Mouse (Mus musculus) urinary bladder, postnatal 4 days (tissue): Measurements from ENCODE around the gene Krt27.

ENCODE experiments used
- DNase-seq, 2 experiments: peaks; one replicate each; pipeline ENCODE4 v3.0.0; 2021 to 2022; ENCODE audit warnings: low spot score in 2 of 2

Krt27 gene

DNA sequence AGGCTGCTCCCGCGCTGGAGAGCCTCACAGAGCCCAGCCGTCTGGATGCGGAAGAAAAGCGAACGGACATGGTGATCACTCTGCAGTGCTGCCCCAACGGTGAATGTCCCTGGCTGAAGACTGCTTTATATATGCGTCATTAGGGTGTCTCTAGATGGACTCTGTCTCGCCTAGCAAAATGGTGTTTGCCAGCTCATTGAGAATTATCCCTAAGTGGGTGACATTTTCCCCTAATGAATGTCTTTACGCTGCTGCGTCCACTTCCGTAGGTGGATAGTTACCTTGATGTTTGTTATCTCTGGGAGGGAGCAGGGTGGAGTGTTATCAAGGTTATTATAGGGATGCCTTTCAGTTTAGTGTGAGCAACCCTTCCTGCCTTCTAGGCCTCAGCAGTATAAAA, at the start of gene Krt27:
TSS of gene Krt27 (minus strand) at position 101 of the 400 bp plus-strand sequence.
- DNase-seq = no peak

DNA sequence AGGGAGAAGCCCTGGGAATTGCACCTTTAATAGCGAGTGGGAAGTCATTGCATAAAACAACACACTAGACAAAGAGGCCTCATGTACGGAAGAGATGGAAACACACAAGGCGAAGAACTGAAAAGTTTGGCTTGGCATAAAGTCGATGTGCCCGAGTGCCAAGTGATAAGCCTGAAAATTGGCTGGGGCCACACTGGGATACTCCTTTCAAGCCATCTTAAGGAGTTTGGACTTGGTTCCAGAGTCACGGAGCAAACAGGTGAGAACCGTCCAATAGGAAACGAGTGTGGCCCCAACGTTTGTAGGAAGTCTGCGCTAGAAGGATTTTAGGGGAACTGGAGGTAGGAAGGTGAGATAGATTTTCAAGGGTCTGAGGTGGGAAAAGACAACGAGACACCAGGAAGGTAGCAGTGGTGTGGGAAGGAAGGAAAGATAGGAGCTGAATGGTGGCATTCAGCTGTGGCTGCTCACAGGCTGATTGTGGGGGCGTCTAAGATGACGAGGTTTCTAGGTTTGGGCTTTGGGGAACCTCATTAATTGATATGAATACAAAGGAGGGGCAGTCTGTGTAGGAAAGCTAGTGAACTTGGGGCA, 49.1 kb upstream of the Krt27 start:
- no peak for DNase-seq

DNA sequence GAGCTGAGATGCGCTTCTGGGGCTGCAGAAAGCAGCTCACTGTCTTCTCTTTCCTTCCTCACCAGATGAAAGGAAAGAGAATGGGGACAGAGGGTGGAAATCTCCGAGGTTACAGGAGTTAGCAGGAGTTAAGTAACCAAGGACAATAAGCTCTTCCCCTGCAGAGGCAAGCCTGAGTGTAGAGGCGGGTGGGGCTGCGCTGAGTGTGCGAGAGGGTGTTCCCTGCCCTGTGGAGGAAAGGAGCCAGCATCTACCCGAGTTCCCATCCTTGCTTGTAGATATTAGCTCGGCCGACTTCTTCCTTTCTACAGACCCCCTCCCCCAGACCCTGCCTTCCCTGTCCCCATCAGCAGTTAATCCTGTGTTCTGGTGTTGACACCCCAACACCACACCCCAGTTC, 47.9 kb upstream of the Krt27 start:
- no peak for DNase-seq

DNA sequence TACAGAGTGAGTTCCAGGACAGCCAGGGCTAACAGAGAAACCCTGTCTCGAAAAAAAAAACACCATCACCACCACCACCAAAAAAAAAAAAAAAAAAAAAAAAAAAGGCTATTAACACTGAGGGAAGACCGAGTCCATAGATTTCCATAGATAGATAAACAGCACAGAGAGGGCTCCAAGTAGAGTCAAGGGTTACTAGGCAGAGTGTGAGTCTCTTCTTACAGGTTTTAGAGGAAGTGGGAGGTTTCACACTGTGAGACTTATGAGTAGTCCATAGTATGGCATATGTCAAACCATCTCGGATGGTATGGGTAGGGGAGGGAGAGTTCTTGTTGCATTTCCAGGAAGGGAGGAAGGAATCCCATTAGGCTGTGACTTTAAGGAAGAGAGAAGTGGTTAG, 47.2 kb upstream of the Krt27 start:
- DNase-seq = no peak

DNA sequence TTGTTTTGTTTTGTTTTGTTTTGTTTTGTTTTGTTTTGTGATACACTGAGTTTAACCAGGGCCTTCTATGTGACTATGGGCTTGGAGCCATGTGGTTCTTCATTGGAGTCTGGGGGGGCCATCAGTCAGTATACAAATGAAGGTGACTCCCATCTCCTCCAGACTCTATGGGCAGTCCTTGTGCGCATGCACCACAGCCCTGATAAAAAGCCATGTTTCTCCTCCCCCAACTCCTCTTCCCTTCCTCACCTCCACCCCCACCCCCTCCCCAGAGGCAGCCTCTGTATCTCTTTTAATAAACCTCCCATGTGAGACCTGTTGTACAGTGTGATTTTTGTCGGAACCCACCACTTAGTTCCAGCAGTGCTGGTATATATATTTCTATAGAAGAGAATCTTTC, 45.8 kb upstream of the Krt27 start:
- DNase-seq = no peak

DNA sequence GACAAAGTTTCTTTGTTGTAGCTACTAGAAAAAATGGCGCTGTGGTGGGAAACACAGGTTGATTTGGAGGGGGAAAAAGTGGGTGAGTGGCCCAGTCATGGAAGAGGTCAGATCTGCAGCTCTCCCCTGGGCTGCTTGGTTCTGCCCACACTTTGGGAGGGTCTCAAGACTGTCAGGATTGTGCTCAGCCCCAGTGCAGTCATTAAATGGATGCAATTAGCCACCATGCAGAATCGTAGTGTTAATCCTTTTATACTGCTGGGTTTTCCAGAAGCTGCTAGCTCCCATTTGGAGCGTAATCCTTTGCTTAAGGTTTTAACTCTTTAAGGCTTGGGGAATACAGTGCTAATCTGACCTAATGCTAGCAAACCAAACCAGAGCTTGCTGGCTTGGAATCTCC, 45.1 kb upstream of the Krt27 start:
- DNase-seq = no peak

DNA sequence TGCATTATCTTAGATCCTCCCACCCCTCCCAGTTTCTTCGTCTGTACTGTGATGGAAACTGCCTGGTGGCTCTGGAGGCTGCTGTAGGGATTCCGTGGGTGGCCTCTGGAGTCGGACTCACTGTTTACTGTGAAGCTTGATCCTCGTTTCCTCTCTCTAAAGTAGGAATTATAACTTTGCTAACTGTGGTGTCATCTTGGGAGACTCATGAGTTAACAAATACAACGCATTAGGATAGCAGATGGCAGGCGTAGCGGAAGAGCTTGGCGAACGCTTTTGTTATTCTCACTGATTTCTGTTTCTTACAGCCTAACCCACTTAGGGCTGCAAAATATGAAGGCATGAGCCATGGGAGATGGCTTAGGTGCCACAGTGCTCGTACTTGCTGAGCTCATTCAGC, 41.6 kb upstream of the Krt27 start:
- no peak for DNase-seq

DNA sequence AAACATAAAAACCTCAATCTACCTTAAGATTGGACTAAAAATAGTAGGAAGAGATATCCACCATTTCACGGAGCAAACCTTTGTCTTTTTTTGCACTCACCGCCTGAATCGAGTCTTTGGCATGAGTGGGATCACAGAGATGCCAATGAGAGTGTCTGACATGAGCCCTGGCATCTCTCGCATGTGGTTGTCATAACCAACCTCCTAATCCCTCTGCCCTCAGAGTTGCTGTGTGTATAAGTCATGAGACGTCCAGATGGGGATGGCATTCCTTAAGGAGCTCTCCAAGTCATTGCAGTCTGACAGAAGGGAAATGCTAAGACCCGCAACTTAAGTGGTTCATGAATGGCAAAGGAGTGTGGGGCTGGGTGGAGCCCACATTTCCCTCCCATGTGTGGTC, 40.5 kb upstream of the Krt27 start:
- DNase-seq = no peak

DNA sequence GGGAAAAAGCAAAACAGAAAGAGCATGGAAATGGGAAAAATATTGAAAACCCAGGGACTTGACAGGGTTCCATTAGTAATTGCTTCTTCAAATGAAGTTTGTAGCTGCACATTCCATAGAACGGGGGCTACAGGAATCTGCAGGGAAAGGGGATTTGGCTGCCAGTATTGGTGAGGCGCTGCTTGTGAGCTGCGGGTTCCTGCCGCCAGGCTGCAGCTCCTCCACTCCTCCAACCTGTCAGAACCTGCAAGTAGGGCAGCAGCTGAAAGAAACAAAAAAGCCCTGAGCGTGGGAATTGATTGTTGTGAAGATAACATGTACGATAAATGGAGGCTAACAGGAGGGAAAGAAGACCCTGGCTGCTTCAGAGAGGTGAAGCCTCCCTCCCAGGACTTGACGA, 40.0 kb upstream of the Krt27 start:
- DNase-seq = no peak

DNA sequence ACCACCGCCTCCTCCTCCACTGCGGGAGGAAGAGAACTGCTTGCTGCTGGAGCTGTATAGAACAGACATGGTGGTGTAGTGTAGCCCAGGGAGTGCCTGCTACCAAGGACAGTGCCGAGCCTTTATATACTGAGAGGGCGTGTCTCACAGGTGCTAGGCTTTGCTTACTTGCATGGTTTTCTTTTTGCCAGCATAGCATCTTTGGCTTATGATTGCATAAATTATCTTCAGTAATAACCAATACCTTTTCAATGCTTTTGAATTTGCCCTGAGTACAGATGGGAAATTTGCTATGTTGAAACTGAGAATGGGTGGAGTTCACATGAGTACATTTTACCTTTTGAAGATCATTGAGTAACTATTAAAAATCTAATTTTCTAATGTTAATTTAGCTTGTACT, 38.4 kb upstream of the Krt27 start, which contains the start of gene Krt10:
TSS of gene Krt10 (minus strand) at position 101 of the 400 bp plus-strand sequence.
- DNase-seq = no peak

DNA sequence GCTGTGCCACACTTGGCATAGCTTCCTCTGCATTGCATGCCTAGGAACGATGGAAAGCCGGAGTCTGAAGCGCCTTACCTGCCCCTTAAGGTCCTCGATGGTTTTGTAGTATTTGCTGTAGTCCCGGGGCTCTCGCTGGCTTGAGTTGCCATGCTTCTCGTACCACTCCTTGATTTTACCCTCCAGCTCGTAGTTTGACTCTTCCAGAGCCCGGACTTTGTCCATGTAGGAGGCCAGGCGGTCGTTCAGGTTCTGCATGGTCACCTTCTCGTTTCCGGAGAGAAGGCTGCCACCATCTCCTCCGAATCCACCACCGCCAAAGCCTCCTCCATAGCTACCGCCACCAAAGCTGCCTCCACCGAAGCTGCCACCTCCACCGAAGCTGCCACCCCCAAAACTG, 37.8 kb upstream of the Krt27 start:
- DNase-seq = no peak

DNA sequence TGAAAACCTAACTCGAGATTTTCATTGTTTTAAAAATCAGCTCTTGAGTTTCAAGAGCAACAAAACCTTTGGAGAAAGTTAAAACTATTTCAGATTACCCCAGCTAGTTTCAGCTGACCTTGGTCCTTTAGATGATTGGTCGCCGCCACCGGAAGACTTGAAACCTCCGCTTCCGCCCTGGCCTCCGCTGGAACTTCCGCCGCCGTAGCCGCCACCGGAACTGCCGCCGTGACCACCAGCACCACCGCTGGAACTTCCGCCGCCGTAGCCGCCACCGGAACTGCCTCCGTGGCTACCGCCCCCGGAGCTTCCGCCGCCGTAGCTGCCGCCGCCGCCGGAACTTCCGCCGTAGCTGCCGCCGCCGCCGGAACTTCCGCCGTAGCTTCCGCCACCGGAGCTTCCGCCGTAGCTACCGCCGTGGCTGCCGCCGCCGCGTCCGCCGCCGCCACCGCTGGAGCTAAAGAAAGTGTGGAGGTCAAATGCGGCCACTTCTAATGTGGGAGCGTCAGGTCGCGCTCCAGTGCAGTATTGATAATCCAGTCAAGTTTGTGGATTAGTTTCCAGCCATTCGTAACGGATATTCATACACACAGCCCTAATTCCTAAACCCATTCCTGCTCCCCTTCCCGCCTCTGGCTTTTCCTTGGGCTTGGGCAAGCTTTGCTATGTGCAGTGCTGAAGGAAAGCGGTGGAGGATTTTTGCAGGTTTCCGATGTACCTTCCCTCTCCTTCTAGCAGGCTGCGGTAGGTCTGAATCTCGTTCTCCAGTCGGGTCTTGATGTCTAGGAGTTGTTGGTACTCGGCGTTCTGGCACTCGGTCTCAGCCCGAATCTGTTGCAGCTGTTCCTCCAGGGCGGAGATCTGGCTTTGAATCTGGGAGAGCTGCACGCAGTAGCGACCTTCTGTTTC, 35.2 kb upstream of the Krt27 start:
- DNase-seq = peak; percentile 86 to 87

DNA sequence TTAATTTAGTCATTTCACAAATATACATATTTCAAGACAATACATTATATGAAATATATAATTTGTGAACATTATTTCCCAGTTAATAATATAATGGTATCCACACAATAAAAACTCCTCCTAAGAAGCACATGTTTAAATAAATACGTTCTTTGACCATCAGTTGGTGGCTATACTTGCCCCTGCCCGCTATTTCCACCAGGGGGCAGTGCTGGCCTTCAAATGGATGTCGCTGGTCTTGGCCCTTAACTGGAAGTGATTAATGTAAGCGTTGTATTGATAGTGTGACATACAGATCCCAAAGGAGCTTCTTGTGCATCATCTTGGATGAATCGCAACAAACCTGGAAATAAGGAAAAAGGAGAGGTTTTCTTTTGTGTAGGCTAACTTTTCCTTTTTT, 28.7 kb upstream of the Krt27 start:
- DNase-seq = peak; percentile 54 to 80

DNA sequence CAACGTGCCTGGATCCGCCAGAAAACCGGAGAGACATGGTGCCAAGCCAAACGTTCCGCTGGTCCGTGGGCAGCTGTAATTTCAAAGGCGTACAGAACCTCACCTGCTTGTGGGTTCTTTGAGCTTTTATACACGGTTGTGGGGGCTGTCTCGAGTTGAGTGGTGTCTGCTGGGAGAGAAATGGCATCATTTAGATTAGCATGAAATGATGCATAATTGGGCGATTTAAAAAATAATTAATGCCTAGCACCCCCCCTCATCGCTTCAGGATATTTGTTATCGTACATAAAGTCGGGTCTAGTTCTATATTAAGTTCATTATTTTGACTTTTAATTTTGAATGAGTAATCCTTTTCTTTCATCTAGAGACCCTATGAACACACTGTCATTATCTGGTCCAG, 23.9 kb upstream of the Krt27 start, which contains the start of gene Krt28:
TSS of gene Krt28 (minus strand) at position 101 of the 400 bp plus-strand sequence.
- no peak for DNase-seq

DNA sequence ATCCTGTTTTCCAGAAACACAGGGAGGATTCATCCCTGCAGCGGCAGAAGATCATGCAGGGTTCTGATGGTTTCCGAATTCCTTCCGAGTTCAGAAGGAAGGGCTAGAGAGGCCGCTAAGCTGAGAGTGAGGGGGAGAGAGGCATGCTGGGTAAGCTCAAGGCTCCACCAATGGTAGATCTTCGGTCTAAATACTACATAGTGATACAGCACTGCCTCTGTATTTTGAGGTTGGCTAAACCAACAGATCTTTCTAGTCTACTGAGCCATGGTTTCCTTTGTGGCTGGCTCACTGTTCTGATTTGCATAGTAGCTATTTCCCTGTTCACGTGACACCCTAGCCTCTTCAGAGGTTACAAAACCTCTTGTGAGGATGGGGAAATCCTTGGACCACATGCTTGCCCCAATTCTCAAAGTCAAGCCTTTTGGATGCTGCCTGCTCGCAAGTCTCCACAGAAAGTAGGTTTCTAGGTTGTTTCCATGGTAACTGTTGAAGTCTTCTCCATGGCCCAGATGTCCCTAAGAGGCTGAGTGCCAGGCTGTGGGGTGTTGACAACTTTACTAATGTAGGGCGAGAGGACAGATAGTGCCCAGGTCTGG, 19.0 kb upstream of the Krt27 start:
- DNase-seq = no peak

DNA sequence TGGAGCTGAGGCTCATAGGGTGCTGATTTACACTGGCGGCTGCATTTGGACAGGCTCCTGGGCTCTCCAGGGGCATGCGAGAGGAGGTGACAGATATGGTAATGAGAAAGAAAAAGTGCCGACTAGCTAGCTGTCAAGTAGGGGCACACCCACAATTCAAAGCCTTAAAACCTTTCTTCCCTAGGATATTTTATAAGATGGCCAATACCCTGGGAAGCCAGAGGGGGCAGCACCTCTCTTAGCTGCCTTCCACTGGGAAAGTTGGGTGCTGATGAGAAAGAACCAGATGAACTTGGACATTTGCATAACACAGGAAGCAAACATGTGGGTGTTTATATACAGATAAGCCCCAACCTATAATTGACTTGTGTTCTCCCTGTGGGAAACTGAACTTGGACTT, 18.3 kb upstream of the Krt27 start:
- no peak for DNase-seq

DNA sequence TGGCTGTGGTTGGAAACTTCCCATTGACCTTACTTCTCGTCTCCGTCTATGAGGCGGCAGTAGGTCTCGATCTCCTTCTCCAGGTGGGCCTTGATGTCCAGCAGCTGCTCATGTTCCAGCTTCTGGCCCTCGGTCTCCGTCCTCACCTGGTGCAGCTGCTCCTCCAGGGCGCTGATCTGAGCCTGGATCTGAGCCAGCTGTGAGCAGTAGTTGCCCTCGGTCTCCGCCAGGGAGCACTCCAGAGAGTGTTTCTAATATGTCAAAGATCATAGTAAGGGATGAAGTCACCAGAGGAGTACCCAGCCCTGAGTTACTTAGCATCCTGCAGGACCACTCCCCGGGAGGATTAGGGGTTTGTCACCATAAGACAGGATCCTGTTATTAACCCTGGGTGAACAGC, 15.9 kb upstream of the Krt27 start:
- no peak for DNase-seq

DNA sequence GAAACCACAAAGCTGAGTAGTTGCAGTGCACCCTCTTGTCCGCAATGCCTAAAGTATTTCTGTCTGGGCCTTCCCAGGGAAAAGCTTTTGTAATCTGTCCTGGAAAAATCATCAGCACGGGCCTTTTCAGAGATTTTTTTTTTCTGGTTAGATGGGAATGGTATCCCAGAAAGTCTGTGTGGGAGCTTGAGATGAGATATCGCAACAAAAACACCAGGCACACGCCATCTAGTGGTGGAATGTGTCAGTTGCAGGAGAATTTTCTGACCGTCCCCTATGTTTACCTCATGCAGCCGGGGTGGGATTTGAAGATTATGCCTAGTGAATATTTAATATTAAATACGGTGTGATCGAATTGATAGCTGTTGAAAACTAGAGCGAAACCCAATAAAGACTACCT, 13.5 kb upstream of the Krt27 start:
- no peak for DNase-seq

DNA sequence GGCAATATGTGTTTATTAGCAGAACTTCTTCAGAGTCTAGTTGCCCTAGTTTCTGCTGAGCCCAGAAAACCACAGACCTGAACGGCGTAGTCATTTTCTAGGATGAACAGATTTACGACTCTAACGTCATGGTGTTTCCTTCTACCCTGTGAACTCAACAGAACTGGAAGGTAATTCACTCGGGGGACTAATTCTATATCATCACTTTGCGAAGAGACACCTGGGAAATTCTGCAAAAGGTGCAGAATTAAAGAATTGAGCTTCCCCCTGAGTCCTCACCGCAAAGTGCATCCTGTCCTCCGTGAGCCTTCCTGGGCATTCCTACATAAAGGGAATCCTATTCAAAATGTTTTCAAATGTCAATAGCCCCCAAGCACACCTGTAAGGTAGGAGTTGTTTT, 10.5 kb upstream of the Krt27 start:
- no peak for DNase-seq

DNA sequence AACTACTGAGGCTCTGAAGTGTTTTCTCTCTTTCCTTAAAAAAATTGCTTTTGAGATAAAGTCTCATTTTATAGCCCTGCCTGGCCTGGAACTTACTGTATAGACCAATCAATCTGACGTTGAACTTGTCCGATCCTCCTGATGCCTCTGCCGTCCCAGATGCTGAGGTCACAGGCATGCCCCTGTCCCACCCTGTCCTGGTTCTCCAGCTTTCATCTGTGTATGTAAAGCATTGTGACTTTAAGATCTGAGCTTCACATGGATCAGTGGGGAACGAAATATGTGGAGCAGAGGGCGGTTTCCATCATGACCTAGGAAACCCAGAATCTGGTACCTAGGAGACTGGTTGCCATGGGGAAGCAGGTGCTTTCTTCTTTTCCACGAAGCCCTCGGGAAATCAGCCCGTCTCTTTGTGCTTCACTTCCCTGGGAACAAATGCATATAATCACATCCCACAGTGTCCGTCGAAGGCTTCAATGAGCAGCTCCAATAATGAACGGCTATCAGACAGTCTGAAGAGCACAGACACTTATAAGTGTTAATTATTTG, 11.5 kb downstream of the Krt27 start:
- DNase-seq = no peak

DNA sequence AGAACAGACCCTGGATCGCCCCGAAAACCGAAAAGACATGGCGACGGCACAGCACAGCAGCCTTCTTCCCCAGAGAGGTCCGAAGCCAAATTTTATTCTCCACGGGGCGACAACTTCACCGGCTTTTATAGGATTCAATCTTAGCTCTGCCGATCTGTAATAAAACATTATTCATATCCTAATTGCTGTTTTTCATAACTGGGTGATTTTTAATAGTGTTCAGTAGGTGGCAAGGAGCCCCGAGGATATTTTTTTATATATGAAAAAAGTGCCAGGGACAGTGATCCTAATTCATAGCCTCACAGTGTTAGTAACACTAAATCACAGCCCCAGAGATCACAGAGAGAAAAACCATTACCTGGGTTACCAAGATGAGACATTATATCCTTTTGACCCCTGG, 13.0 kb downstream of the Krt27 start, which contains the start of gene Krt26:
TSS of gene Krt26 (minus strand) at position 101 of the 400 bp plus-strand sequence.
- no peak for DNase-seq

DNA sequence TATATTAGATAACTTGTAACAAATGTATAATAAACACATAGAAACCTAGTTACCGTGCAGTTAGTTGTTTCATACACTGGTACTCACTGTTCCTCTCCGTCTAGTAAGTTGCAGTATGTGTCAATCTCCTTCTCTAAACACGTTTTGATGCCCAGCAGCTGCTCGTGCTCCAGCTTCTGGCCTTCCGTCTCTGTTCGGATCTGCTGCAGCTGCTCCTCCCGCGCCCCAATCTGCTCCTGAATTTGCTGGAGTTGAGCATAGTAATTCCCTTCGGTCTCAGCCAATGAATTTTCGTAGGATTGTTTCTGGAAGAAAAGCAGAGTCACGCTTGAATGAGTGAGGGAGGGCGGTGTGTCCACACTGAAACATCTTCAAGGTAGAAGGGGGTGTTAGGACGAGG, 17.5 kb downstream of the Krt27 start:
- DNase-seq = no peak

DNA sequence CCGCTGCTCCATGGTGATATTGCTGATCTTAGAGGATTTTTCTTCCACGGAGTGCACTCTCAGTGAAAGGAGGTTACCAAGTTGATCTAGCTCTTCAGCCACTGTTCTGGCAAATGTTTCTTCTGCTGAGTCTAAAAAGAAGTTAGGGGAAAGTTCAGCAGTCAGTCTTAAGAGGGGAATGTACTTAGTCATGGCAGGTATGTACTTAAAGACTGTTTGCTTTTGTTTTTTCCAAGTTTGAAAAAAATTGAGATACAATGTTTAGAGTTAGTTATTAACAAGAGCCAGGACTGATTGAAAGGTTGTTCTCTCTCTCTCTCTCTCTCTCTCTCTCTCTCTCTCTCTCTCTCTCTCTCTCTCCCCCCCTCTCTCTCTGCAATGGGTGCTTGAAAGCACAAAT, 21.2 kb downstream of the Krt27 start:
- DNase-seq = no peak
